Mouse (Mus musculus): Measurements from ENCODE around the gene Fgf22.

DNA sequence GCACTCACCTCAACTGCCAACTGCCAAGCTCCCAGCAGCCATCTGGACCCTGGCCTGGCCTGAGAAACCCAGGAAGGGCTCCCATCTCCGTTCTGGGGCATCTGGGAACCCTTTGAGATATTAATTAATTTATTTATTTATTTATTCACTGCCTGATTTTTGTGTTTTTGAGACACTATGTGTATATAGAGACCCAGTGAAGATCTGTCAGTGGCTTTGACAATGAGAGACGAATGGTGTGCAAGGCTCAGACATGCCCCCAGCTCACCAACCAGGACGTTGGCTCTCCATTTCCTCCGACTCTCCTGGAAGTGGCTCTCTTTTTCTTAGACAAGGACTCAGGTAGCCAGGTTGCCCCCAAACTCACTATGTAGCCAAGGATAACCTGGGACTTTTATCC, 36.0 kb downstream of the Fgf22 start, which contains the start of gene Prss57:
- no peak for TF ChIP-seq CTCF (IDR thresholded peaks at IDR 0.05; ENCODE audit: borderline replicate concordance, insufficient read depth, low read length)
- TF ChIP-seq POLR2A (IDR thresholded peaks at IDR 0.05; ENCODE audit: low read depth, low read length): no peak
